In genomic region chr6:128842945-128843478, GRCm38 (mm10) we compare ENCODE assay signal across 8 mouse cellular contexts. TPM values are rescaled to one million over a fixed set of nuclear protein-coding genes. Genes with fewer than 3 reads are reported as not detected.
DNase-seq lines count a peak whose midpoint lies in the region; ATAC-seq and TF ChIP-seq lines count a peak whose summit lies in the region.

No protein-coding gene starts in this region.

- peak overlapping the region; percentile 87 for H3K9ac ChIP-seq in embryonic facial prominence, embryonic 13.5 days
- peak overlapping the region; percentile 96 for H3K9ac ChIP-seq in heart, adult 2 months (ENCODE audit: low read depth, low read length)
- H3K9ac ChIP-seq in limb, embryonic 12.5 days (replicated peaks): peak overlapping the region; percentile 79
- peak overlapping the region; percentile 65 for H3K9ac ChIP-seq in midbrain, embryonic 14.5 days (replicated peaks; ENCODE audit: low read length)

- peaks cover 12% of the 10 kb centered on the region; the same call in 1 of the 2 replicates for H3K4me1 ChIP-seq in embryonic facial prominence, embryonic 13.5 days
- peaks cover 5% of the 10 kb centered on the region; the same call in 1 of the 2 replicates for H3K4me1 ChIP-seq in heart, adult 2 months (ENCODE audit: control insufficient read depth, insufficient read depth, low read length)
- no peaks in the 10 kb centered on the region; the same call in 1 of the 2 replicates for H3K4me1 ChIP-seq in kidney, adult 2 months (ENCODE audit: control insufficient read depth, insufficient read depth, low read length)
- peaks cover 18% of the 10 kb centered on the region for H3K4me1 ChIP-seq in limb, embryonic 12.5 days (replicated peaks)
- H3K4me1 ChIP-seq in midbrain, embryonic 14.5 days (ENCODE audit: control insufficient read depth, insufficient read depth, low read length): peaks cover 13% of the 10 kb centered on the region; the same call in 1 of the 2 replicates

- TF ChIP-seq EP300 in heart, adult 2 months (IDR thresholded peaks at IDR 0.05; ENCODE audit: insufficient read depth, low read depth, low read length): peak; percentile 90

- no peaks in the 10 kb centered on the region for H3K9me3 ChIP-seq in embryonic facial prominence, embryonic 13.5 days
- H3K9me3 ChIP-seq in limb, embryonic 12.5 days: no peaks in the 10 kb centered on the region
- H3K9me3 ChIP-seq in midbrain, embryonic 14.5 days (ENCODE audit: control insufficient read depth, low read length): no peaks in the 10 kb centered on the region

- H3K4me3 ChIP-seq in embryonic facial prominence, embryonic 13.5 days: peak overlapping the region; percentile 79
- H3K4me3 ChIP-seq in heart, adult 2 months: peak overlapping the region; percentile 86
- peak overlapping the region; percentile 80 for H3K4me3 ChIP-seq in kidney, adult 2 months (ENCODE audit: insufficient read depth, low read depth, low read length)
- H3K4me3 ChIP-seq in limb, embryonic 12.5 days (replicated peaks): peak overlapping the region; percentile 75
- H3K4me3 ChIP-seq in midbrain, embryonic 14.5 days (replicated peaks; ENCODE audit: low read depth, low read length): peak overlapping the region; percentile 68

- H3K79me2 ChIP-seq in heart, adult 2 months (replicated peaks; ENCODE audit: control insufficient read depth, insufficient read depth, low read length): no peaks in the 10 kb centered on the region

- peak overlapping the region; percentile 69 for H3K4me2 ChIP-seq in embryonic facial prominence, embryonic 13.5 days
- H3K4me2 ChIP-seq in limb, embryonic 12.5 days: peak overlapping the region; percentile 62
- H3K4me2 ChIP-seq in midbrain, embryonic 14.5 days (ENCODE audit: low read length): peak overlapping the region; percentile 69

- peak; percentile 72 for TF ChIP-seq POLR2A in heart, adult 2 months (IDR thresholded peaks at IDR 0.05; ENCODE audit: insufficient read depth, low read depth, low read length)
- TF ChIP-seq POLR2A in kidney, adult 2 months (IDR thresholded peaks at IDR 0.05; ENCODE audit: low read depth, low read length): no peak

- peak overlapping the region; percentile 96 for H3K27ac ChIP-seq in embryonic facial prominence, embryonic 13.5 days
- peak overlapping the region; percentile 96 for H3K27ac ChIP-seq in heart, adult 2 months
- H3K27ac ChIP-seq in kidney, adult 2 months (ENCODE audit: insufficient read depth, low read depth, low read length): peak overlapping the region; percentile 75
- peak overlapping the region; percentile 91 for H3K27ac ChIP-seq in limb, embryonic 12.5 days
- H3K27ac ChIP-seq in midbrain, embryonic 14.5 days (replicated peaks; ENCODE audit: low read depth, low read length): peak overlapping the region; percentile 89

- peak; percentile 76 for ATAC-seq in embryonic facial prominence, embryonic 13.5 days (ENCODE audit: insufficient number of reproducible peaks, insufficient read depth, low FRiP score, low TSS enrichment, low read depth)
- ATAC-seq in limb, embryonic 12.5 days (ENCODE audit: insufficient number of reproducible peaks, insufficient read depth, low FRiP score, low TSS enrichment, low read depth): peak; percentile 73
- ATAC-seq in midbrain, embryonic 14.5 days (ENCODE audit: low FRiP score, low TSS enrichment): peak; percentile 83

- peak; percentile 40 for TF ChIP-seq CTCF in heart, adult 2 months (IDR thresholded peaks at IDR 0.05)
- peak; percentile 19; the same call in 1 of the 2 replicates for TF ChIP-seq CTCF in kidney, adult 2 months (conservative IDR thresholded peaks at IDR 0.05; ENCODE audit: insufficient read depth, insufficient read length, low read depth, low read length)

- no peaks in the 10 kb centered on the region for H3K36me3 ChIP-seq in embryonic facial prominence, embryonic 13.5 days
- no peaks in the 10 kb centered on the region for H3K36me3 ChIP-seq in heart, adult 2 months (ENCODE audit: control insufficient read depth, insufficient read depth, low read length)
- H3K36me3 ChIP-seq in kidney, adult 2 months (ENCODE audit: control insufficient read depth, insufficient read depth, low read length): no peaks in the 10 kb centered on the region
- no peaks in the 10 kb centered on the region for H3K36me3 ChIP-seq in limb, embryonic 12.5 days
- H3K36me3 ChIP-seq in midbrain, embryonic 14.5 days (ENCODE audit: control insufficient read depth, insufficient read depth, low read length): no peaks in the 10 kb centered on the region

- DNase-seq in 416B (ENCODE audit: low read depth): peak; percentile 97
- peak; percentile 73 to 78 for DNase-seq in adrenal gland, postnatal 4 days (ENCODE audit: low spot score in 2 of 2)
- DNase-seq in heart, adult 2 months: peak; percentile 92 to 93
- peak; percentile 96 for DNase-seq in kidney, adult 2 months
- peak; percentile 97 for DNase-seq in midbrain, embryonic 14.5 days
- DNase-seq in spleen, adult 12 weeks (ENCODE audit: low spot score): peak; percentile 79

- WGBS in embryonic facial prominence, embryonic 13.5 days: under 1% methylated on average over 44 of the region's 44 CpGs
- under 1% methylated on average over 44 of the region's 44 CpGs for WGBS in heart, adult 2 months
- 0% methylated on average over 44 of the region's 44 CpGs for WGBS in kidney, adult 2 months
- 0% methylated on average over 44 of the region's 44 CpGs for WGBS in limb, embryonic 12.5 days
- WGBS in midbrain, embryonic 14.5 days: under 1% methylated on average over 44 of the region's 44 CpGs

- intact Hi-C loops in heart, adult 2 months (cut with DNase I): loop anchor here (2.0 to 5.0 kb wide), 2 partner anchors 14 to 406 kb away; partner anchors contain the start of gene Fkbp4

- H3K27me3 ChIP-seq in embryonic facial prominence, embryonic 13.5 days: no peaks in the 10 kb centered on the region
- H3K27me3 ChIP-seq in heart, adult 2 months (ENCODE audit: control insufficient read depth, insufficient read depth, low read length): no peaks in the 10 kb centered on the region
- H3K27me3 ChIP-seq in kidney, adult 2 months (replicated peaks; ENCODE audit: control insufficient read depth, insufficient read depth, low read length): no peaks in the 10 kb centered on the region
- H3K27me3 ChIP-seq in limb, embryonic 12.5 days: no peaks in the 10 kb centered on the region
- H3K27me3 ChIP-seq in midbrain, embryonic 14.5 days (ENCODE audit: control insufficient read depth, insufficient read depth, low read length): no peaks in the 10 kb centered on the region

RNA-seq across cellular contexts. Expression of gene Klrb1b, which starts 16.9 kb away (rescaled TPM):
- total RNA-seq in adrenal gland, postnatal 4 days (2021): under 1 TPM in 1 of 2 experiments, not detected in 1; 0.79 TPM
- 0.19 TPM in 1 of 2 replicates, not detected in the other for polyA plus RNA-seq in embryonic facial prominence, embryonic 13.5 days (2015; fragmentation: Nextera tagmentation; extraction: Ambion mirVana)
- total RNA-seq in heart, adult 2 months (2021): not detected
- polyA plus RNA-seq in heart, adult 2 months (2012; rRNA removed): 0.41 TPM in 1 of 2 replicates, not detected in the other
- polyA plus RNA-seq in kidney, adult 2 months (2012; rRNA removed): 0.03 and 0.11 TPM in 2 replicates
- not detected in 2 replicates for polyA plus RNA-seq in limb, embryonic 12.5 days (2016; fragmentation: Nextera tagmentation; extraction: Ambion mirVana)
- polyA plus RNA-seq in midbrain, embryonic 14.5 days (2014; fragmentation: Nextera tagmentation; extraction: Ambion mirVana): 0.09 and 0.14 TPM in 2 replicates

RNA-seq across cellular contexts. Expression of gene Gm44511, which starts 16.9 kb away (rescaled TPM):
- not detected for total RNA-seq in adrenal gland, postnatal 4 days (2021)
- polyA plus RNA-seq in embryonic facial prominence, embryonic 13.5 days (2015; fragmentation: Nextera tagmentation; extraction: Ambion mirVana): not detected in 2 replicates
- total RNA-seq in heart, adult 2 months (2021): not detected
- polyA plus RNA-seq in heart, adult 2 months (2012; rRNA removed): 0.86 TPM in 1 of 2 replicates, not detected in the other
- polyA plus RNA-seq in kidney, adult 2 months (2012; rRNA removed): 0.23 TPM in 1 of 2 replicates, not detected in the other
- not detected in 2 replicates for polyA plus RNA-seq in limb, embryonic 12.5 days (2016; fragmentation: Nextera tagmentation; extraction: Ambion mirVana)
- polyA plus RNA-seq in midbrain, embryonic 14.5 days (2014; fragmentation: Nextera tagmentation; extraction: Ambion mirVana): not detected in 2 replicates

RNA-seq across cellular contexts. Expression of gene Clec2i, which starts 44.4 kb away (rescaled TPM):
- under 1 TPM in 1 of 2 experiments, not detected in 1; 0.23 TPM for total RNA-seq in adrenal gland, postnatal 4 days (2021)
- polyA plus RNA-seq in embryonic facial prominence, embryonic 13.5 days (2015; fragmentation: Nextera tagmentation; extraction: Ambion mirVana): 0.19 and 0.20 TPM in 2 replicates
- under 1 TPM in 1 of 2 experiments, not detected in 1; 0.14 TPM for total RNA-seq in heart, adult 2 months (2021)
- 0.12 and 0.31 TPM in 2 replicates for polyA plus RNA-seq in heart, adult 2 months (2012; rRNA removed)
- 0.10 and 0.50 TPM in 2 replicates for polyA plus RNA-seq in kidney, adult 2 months (2012; rRNA removed)
- not detected in 2 replicates for polyA plus RNA-seq in limb, embryonic 12.5 days (2016; fragmentation: Nextera tagmentation; extraction: Ambion mirVana)
- not detected in 2 replicates for polyA plus RNA-seq in midbrain, embryonic 14.5 days (2014; fragmentation: Nextera tagmentation; extraction: Ambion mirVana)

RNA-seq across cellular contexts. Expression of gene BC035044, which starts 47.9 kb away (rescaled TPM):
- total RNA-seq in adrenal gland, postnatal 4 days (2021): 1 to 10 TPM in 1 of 2 experiments, under 1 TPM in 1; 0.67 to 1.7 TPM
- polyA plus RNA-seq in embryonic facial prominence, embryonic 13.5 days (2015; fragmentation: Nextera tagmentation; extraction: Ambion mirVana): 0.77 and 0.90 TPM in 2 replicates
- total RNA-seq in heart, adult 2 months (2021): under 1 TPM in 1 of 2 experiments, not detected in 1; 0.47 TPM
- polyA plus RNA-seq in heart, adult 2 months (2012; rRNA removed): 0.35 and 0.50 TPM in 2 replicates
- polyA plus RNA-seq in kidney, adult 2 months (2012; rRNA removed): 0.45 and 1.6 TPM in 2 replicates
- polyA plus RNA-seq in limb, embryonic 12.5 days (2016; fragmentation: Nextera tagmentation; extraction: Ambion mirVana): 0.51 and 0.70 TPM in 2 replicates
- polyA plus RNA-seq in midbrain, embryonic 14.5 days (2014; fragmentation: Nextera tagmentation; extraction: Ambion mirVana): 0.19 and 0.36 TPM in 2 replicates

RNA-seq across cellular contexts. Expression of gene Klrb1c, which starts 54.0 kb away (rescaled TPM):
- total RNA-seq in adrenal gland, postnatal 4 days (2021): under 1 TPM; 0.11 to 0.25 TPM
- polyA plus RNA-seq in embryonic facial prominence, embryonic 13.5 days (2015; fragmentation: Nextera tagmentation; extraction: Ambion mirVana): 0.10 TPM in 1 of 2 replicates, not detected in the other
- total RNA-seq in heart, adult 2 months (2021): under 1 TPM; 0.18 TPM
- 0.20 and 0.92 TPM in 2 replicates for polyA plus RNA-seq in heart, adult 2 months (2012; rRNA removed)
- 0.15 and 0.31 TPM in 2 replicates for polyA plus RNA-seq in kidney, adult 2 months (2012; rRNA removed)
- polyA plus RNA-seq in limb, embryonic 12.5 days (2016; fragmentation: Nextera tagmentation; extraction: Ambion mirVana): not detected in 2 replicates
- polyA plus RNA-seq in midbrain, embryonic 14.5 days (2014; fragmentation: Nextera tagmentation; extraction: Ambion mirVana): not detected in 2 replicates

Comparison
In these comparisons a context has a peak if more than half of its experiments do, and no peak if none do; other contexts are left out.
1. Peak in every context shown above with its lines: DNase-seq, ATAC-seq, H3K4me3 ChIP-seq and H3K27ac ChIP-seq.